Mouse (Mus musculus): ENCODE results near the gene Olfr691. TPM values are rescaled to one million over a fixed set of nuclear protein-coding genes. Genes with fewer than 3 reads are reported as not detected.

Gene Olfr691
- 0.18 and 0.44 TPM in 2 replicates for polyA plus RNA-seq (2015; fragmentation: Nextera tagmentation; extraction: Ambion mirVana)

DNA sequence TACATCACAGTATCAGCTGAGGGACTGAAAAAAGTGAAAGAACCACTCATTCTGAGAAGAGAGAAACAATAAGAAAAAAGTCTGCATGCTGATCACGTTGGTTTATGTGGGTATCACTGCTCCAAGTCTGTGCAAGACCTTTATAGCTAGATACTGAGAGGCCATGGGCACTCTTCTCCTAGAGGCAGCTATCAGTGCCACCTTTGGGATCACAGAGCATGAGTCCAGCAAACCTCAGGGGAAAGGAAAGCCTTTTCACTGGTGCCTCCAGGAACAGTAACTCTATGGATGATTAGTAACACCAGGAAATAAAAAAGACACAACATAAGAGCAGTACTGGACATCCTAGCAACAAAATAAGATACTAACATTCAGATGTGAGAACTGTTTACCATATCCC, at the start of gene Olfr691:
Gene Olfr691 (minus strand): TSS at position 101 of the 400 bp plus-strand sequence.
- ATAC-seq, result no peak
- Histone ChIP-seq H3K36me3 (ENCODE audit: control insufficient read depth, insufficient read depth, low read length) (no peaks in the 10 kb centered on the region), H3K4me3 (ENCODE audit: low read length) (no peak within 1 kb of the TSS), H3K4me2 (ENCODE audit: low read length) (no peak within 1 kb of the TSS), H3K4me1 (ENCODE audit: control insufficient read depth, insufficient read depth, low read depth, low read length) (no peaks in the 10 kb centered on the region), H3K9me3 (ENCODE audit: control insufficient read depth, low read length) (no peaks in the 10 kb centered on the region), H3K27ac (ENCODE audit: low read depth, low read length) (no peak within 1 kb of the TSS), H3K9ac (ENCODE audit: low read depth, low read length) (no peak within 1 kb of the TSS), H3K27me3 (replicated peaks; ENCODE audit: control insufficient read depth, insufficient read depth, low read length) (no peaks in the 10 kb centered on the region)
- 45% methylated on average over 1 of the region's 1 CpGs for WGBS

DNA sequence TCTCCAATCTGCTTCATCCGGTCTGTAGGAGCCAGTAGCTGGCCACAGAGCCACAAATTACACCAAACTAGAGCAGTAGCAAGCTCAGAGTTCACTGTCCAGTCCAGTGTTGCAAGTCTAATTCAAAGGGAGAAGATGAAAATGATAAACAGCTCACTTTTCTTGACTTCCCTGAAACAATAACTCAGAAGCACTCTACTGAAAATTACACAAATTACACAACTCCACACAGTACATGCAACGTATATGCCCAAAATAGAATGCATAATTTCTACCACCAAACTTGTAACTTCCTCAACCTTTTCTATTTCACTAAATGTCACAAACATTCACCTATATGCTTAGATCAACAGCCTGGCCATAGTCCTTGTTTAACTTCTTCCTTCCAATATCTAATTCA, 48.2 kb upstream of the Olfr691 start:
- no peak for ATAC-seq
- H3K4me1 ChIP-seq (ENCODE audit: control insufficient read depth, insufficient read depth, low read depth, low read length), result no peaks in the 10 kb centered on the region

DNA sequence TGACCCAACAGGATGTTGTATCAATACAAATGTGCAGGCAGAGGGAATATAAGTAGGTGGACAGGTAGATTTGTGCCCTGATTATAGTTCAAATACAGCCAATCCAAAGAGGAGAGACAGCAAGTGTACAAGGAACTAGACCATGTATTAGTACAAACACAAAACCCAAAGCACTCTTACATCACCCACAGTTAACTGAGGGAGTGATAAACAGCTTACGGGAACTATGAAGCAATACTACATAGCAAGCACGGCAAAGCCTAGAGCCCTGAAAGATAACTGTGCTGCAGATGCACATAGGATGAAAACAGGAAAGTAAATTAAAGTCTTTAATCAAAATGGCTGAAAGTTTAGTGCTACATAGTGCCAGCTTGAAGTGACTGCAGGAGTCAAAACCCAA, 45.6 kb upstream of the Olfr691 start:
- ATAC-seq, result no peak
- Histone ChIP-seq H3K4me2 (ENCODE audit: low read length) (no peak overlapping the region), H3K27me3 (replicated peaks; ENCODE audit: control insufficient read depth, insufficient read depth, low read length) (no peaks in the 10 kb centered on the region), H3K9ac (ENCODE audit: low read depth, low read length) (no peak overlapping the region), H3K9me3 (ENCODE audit: control insufficient read depth, low read length) (no peaks in the 10 kb centered on the region), H3K27ac (ENCODE audit: low read depth, low read length) (no peak overlapping the region), H3K36me3 (ENCODE audit: control insufficient read depth, insufficient read depth, low read length) (peaks cover 52% of the 10 kb centered on the region), H3K4me3 (ENCODE audit: low read length) (no peak overlapping the region), H3K4me1 (ENCODE audit: control insufficient read depth, insufficient read depth, low read depth, low read length) (no peaks in the 10 kb centered on the region)
- 93% methylated on average over 2 of the region's 2 CpGs for whole genome bisulfite sequencing

More for the DNA sequence above, 48.2 kb upstream of the Olfr691 start:
- no peak overlapping the region for H3K4me2 ChIP-seq (ENCODE audit: low read length)
- WGBS, result 98% methylated on average over 2 of the region's 2 CpGs
- no peak overlapping the region for H3K4me3 ChIP-seq (ENCODE audit: low read length)
- no peaks in the 10 kb centered on the region for H3K9me3 ChIP-seq (ENCODE audit: control insufficient read depth, low read length)
- peaks cover 31% of the 10 kb centered on the region for H3K36me3 ChIP-seq (ENCODE audit: control insufficient read depth, insufficient read depth, low read length)
- H3K27me3 ChIP-seq (replicated peaks; ENCODE audit: control insufficient read depth, insufficient read depth, low read length), result no peaks in the 10 kb centered on the region
- H3K9ac ChIP-seq (ENCODE audit: low read depth, low read length), result no peak overlapping the region
- H3K27ac ChIP-seq (ENCODE audit: low read depth, low read length), result no peak overlapping the region

DNA sequence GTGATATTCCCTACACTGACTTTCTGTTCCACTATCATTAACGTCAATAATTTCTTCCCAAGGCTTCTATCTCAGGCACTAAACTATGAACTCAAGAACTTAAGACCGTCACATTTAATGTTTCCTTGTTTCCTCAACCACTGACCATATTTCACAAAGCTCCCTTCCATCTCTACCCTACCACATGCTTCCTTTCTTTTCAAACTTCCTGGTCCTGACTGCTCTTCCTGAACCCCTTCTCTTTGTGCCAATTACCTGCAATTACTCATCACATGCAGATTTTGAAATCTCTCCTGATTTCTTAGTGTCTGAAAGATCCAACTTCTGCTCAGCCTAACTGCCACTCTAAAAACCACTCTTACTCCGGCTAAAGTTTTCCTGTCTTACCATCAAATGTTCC, 38.3 kb upstream of the Olfr691 start:
- no peak for ATAC-seq
- H3K27ac ChIP-seq (ENCODE audit: low read depth, low read length), result no peak overlapping the region
- 96% methylated on average over 3 of the region's 3 CpGs for WGBS

DNA sequence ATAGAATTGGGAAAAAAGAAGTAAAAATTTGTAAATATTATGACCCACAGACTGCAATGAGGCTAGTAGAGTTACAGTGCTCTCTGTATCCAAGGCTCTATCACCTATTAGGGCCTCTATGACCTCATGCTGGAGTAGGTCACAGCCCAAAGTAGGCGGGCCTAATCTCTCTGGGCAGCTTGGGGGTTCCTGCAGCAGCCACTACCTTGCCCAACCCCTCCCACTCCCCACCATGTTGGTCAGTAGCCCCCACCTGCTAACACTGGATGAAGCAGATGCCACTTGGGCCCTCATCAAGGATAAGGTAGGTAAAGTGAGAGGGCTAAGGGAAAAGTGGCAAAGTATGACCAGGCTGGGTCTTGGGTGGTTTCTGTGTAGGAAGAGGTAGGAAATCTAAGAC, 32.8 kb upstream of the Olfr691 start, which contains the start of gene Gm5901:
Gene Gm5901 (plus strand): TSS at position 173 of the 400 bp plus-strand sequence.
- WGBS, result 100% methylated on average over 1 of the region's 1 CpGs
- peaks cover 25% of the 10 kb centered on the region for H3K36me3 ChIP-seq (ENCODE audit: control insufficient read depth, insufficient read depth, low read length)

More for the DNA sequence above, 38.3 kb upstream of the Olfr691 start:
- no peaks in the 10 kb centered on the region for H3K9me3 ChIP-seq (ENCODE audit: control insufficient read depth, low read length)
- H3K27me3 ChIP-seq (replicated peaks; ENCODE audit: control insufficient read depth, insufficient read depth, low read length), result no peaks in the 10 kb centered on the region
- no peak overlapping the region for H3K9ac ChIP-seq (ENCODE audit: low read depth, low read length)
- H3K4me2 ChIP-seq (ENCODE audit: low read length), result no peak overlapping the region
- peaks cover 59% of the 10 kb centered on the region for H3K36me3 ChIP-seq (ENCODE audit: control insufficient read depth, insufficient read depth, low read length)
- H3K4me3 ChIP-seq (ENCODE audit: low read length), result no peak overlapping the region
- no peaks in the 10 kb centered on the region for H3K4me1 ChIP-seq (ENCODE audit: control insufficient read depth, insufficient read depth, low read depth, low read length)

DNA sequence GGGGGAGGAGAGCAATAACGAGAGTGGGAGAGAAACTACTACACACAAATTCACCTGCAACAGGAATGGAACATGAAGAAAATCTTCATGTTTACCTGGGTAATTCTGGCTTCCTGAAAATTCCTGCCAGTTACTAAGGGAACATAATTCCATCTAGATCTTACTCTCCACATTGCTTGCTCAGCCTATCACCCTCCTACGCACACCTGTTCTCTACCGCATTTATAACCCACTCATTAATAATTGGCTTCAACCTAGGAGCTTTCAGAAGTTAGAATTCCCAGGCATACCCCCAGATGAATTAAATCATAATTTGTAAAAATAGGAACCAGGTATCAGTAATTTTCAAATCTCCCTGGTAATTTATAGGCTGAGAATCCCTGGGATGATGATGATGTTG, 31.9 kb upstream of the Olfr691 start:
- no peak overlapping the region for H3K9ac ChIP-seq (ENCODE audit: low read depth, low read length)
- H3K27ac ChIP-seq (ENCODE audit: low read depth, low read length), result no peak overlapping the region
- H3K9me3 ChIP-seq (ENCODE audit: control insufficient read depth, low read length), result no peaks in the 10 kb centered on the region
- no peak overlapping the region for H3K4me2 ChIP-seq (ENCODE audit: low read length)
- WGBS, result 96% methylated on average over 3 of the region's 3 CpGs
- ATAC-seq, result no peak
- H3K27me3 ChIP-seq (replicated peaks; ENCODE audit: control insufficient read depth, insufficient read depth, low read length), result no peaks in the 10 kb centered on the region
- H3K4me1 ChIP-seq (ENCODE audit: control insufficient read depth, insufficient read depth, low read depth, low read length), result no peaks in the 10 kb centered on the region
- H3K36me3 ChIP-seq (ENCODE audit: control insufficient read depth, insufficient read depth, low read length), result peaks cover 22% of the 10 kb centered on the region
- no peak overlapping the region for H3K4me3 ChIP-seq (ENCODE audit: low read length)

More for the DNA sequence above, 32.8 kb upstream of the Olfr691 start, which contains the start of gene Gm5901:
- no peaks in the 10 kb centered on the region for H3K4me1 ChIP-seq (ENCODE audit: control insufficient read depth, insufficient read depth, low read depth, low read length)
- H3K4me3 ChIP-seq (ENCODE audit: low read length), result no peak within 1 kb of the TSS
- no peak for ATAC-seq
- H3K27ac ChIP-seq (ENCODE audit: low read depth, low read length), result no peak within 1 kb of the TSS
- H3K9ac ChIP-seq (ENCODE audit: low read depth, low read length), result no peak within 1 kb of the TSS
- H3K9me3 ChIP-seq (ENCODE audit: control insufficient read depth, low read length), result no peaks in the 10 kb centered on the region
- no peaks in the 10 kb centered on the region for H3K27me3 ChIP-seq (replicated peaks; ENCODE audit: control insufficient read depth, insufficient read depth, low read length)
- H3K4me2 ChIP-seq (ENCODE audit: low read length), result no peak within 1 kb of the TSS

DNA sequence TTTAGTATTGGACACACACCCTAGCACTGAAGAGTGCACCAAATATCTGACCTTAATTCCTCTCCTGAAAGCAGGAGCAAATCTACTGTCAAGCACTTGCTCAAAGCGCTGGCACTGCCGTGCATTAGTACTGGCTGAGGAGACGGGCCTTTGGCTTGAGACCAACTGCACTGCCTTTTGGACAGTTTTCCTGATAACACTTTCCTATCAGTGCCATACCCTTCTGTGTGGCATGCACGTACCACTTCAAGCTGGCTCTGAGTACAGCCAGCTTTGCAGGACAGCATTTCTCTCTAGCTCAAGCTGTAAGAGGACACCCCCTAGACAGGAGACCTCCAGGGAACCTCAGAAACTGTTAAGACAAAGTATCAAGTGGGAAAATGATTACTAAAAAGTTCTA, 31.4 kb upstream of the Olfr691 start:
- H3K27me3 ChIP-seq (replicated peaks; ENCODE audit: control insufficient read depth, insufficient read depth, low read length), result no peaks in the 10 kb centered on the region
- H3K36me3 ChIP-seq (ENCODE audit: control insufficient read depth, insufficient read depth, low read length), result peaks cover 17% of the 10 kb centered on the region
- H3K4me3 ChIP-seq (ENCODE audit: low read length), result no peak overlapping the region
- no peak overlapping the region for H3K9ac ChIP-seq (ENCODE audit: low read depth, low read length)
- H3K4me2 ChIP-seq (ENCODE audit: low read length), result no peak overlapping the region
- WGBS, result 79% methylated on average over 4 of the region's 4 CpGs
- H3K27ac ChIP-seq (ENCODE audit: low read depth, low read length), result no peak overlapping the region
- no peaks in the 10 kb centered on the region for H3K9me3 ChIP-seq (ENCODE audit: control insufficient read depth, low read length)
- no peaks in the 10 kb centered on the region for H3K4me1 ChIP-seq (ENCODE audit: control insufficient read depth, insufficient read depth, low read depth, low read length)
- no peak for ATAC-seq

DNA sequence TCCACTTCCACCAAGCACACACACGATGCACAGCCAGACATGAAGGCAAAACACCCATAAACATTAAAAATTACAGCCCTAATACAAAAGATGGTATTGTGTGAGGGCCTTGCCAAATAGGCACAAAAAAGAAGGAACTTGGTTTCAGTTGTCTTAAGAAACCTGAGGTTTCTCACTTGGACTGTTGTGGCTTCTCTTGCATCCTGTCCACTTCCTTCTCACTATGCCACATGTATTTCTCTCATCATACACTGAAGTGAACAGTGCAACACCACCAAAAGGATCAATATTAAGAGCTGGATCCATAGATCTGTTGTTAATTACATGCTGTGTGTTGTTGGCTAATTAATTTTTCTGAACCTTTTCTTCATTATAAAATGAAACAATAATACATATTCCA, 30.8 kb upstream of the Olfr691 start:
- 95% methylated on average over 1 of the region's 1 CpGs for WGBS
- Histone ChIP-seq H3K36me3 (ENCODE audit: control insufficient read depth, insufficient read depth, low read length) (peaks cover 11% of the 10 kb centered on the region), H3K9ac (ENCODE audit: low read depth, low read length) (no peak overlapping the region), H3K27ac (ENCODE audit: low read depth, low read length) (no peak overlapping the region), H3K9me3 (ENCODE audit: control insufficient read depth, low read length) (no peaks in the 10 kb centered on the region), H3K4me2 (ENCODE audit: low read length) (no peak overlapping the region), H3K4me3 (ENCODE audit: low read length) (no peak overlapping the region), H3K27me3 (replicated peaks; ENCODE audit: control insufficient read depth, insufficient read depth, low read length) (no peaks in the 10 kb centered on the region), H3K4me1 (ENCODE audit: control insufficient read depth, insufficient read depth, low read depth, low read length) (no peaks in the 10 kb centered on the region)
- no peak for ATAC-seq

DNA sequence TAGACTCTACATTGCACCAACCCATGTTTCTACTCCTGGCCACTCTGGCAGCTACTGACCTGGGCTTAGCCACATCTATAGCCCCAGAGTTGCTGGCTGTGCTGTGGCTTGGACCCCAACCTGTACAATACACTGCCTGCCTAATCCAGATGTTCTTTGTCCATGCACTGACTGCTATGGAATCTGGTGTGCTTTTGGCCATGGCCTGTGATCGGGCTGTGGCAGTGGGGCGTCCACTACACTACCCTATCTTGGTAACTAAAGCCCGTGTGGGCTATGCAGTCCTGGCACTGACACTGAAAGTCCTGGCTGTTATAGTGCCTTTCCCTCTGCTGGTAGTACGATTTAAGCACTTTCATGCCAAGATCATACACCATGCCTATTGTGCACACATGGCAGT, 26.5 kb upstream of the Olfr691 start:
- Histone ChIP-seq H3K9me3 (ENCODE audit: control insufficient read depth, low read length) (no peaks in the 10 kb centered on the region), H3K9ac (ENCODE audit: low read depth, low read length) (no peak overlapping the region), H3K4me2 (ENCODE audit: low read length) (no peak overlapping the region), H3K27ac (ENCODE audit: low read depth, low read length) (no peak overlapping the region), H3K4me3 (ENCODE audit: low read length) (no peak overlapping the region), H3K36me3 (ENCODE audit: control insufficient read depth, insufficient read depth, low read length) (peaks cover 4% of the 10 kb centered on the region; the same call in 1 of the 2 replicates), H3K4me1 (ENCODE audit: control insufficient read depth, insufficient read depth, low read depth, low read length) (no peaks in the 10 kb centered on the region), H3K27me3 (replicated peaks; ENCODE audit: control insufficient read depth, insufficient read depth, low read length) (no peaks in the 10 kb centered on the region)
- 92% methylated on average over 4 of the region's 4 CpGs for WGBS
- no peak for ATAC-seq

DNA sequence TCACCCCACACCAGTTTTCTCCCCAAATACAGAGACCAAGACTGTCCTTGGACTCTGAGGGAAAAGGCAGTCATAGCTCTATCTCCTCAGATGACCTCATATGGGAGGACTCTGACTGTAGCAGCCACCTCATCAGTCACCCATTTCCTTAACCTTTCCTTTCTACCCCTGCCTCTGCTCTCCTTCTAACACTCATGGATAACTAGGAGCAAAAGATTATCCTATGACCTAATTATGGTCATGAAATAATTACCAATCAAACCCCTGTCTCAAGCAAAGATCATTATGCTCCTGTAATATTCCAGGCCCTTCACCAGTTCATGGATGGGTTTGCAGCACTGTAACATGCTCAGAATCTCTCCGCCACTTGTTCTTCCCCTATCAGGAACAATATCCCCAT, 25.9 kb upstream of the Olfr691 start, which contains the start of gene Olfr692:
Gene Olfr692 (plus strand): TSS at position 301 of the 400 bp plus-strand sequence.
- peaks cover 2% of the 10 kb centered on the region; the same call in 1 of the 2 replicates for H3K36me3 ChIP-seq (ENCODE audit: control insufficient read depth, insufficient read depth, low read length)
- no peak within 1 kb of the TSS for H3K27ac ChIP-seq (ENCODE audit: low read depth, low read length)
- no peaks in the 10 kb centered on the region for H3K9me3 ChIP-seq (ENCODE audit: control insufficient read depth, low read length)
- H3K27me3 ChIP-seq (replicated peaks; ENCODE audit: control insufficient read depth, insufficient read depth, low read length), result no peaks in the 10 kb centered on the region
- H3K4me1 ChIP-seq (ENCODE audit: control insufficient read depth, insufficient read depth, low read depth, low read length), result no peaks in the 10 kb centered on the region
- WGBS, result 97% methylated on average over 1 of the region's 1 CpGs
- H3K4me3 ChIP-seq (ENCODE audit: low read length), result no peak within 1 kb of the TSS
- no peak within 1 kb of the TSS for H3K9ac ChIP-seq (ENCODE audit: low read depth, low read length)
- ATAC-seq, result no peak
- H3K4me2 ChIP-seq (ENCODE audit: low read length), result no peak within 1 kb of the TSS

Measured in hindbrain, embryonic 16.5 days (tissue).